ENCODE assay signal across 28 mouse cellular contexts in genomic region chr17:43520166-43520565, GRCm38 (mm10). TPM values are rescaled to one million over a fixed set of nuclear protein-coding genes. Genes with fewer than 3 reads are reported as not detected.
"Had no signal": no experiment of that assay in that cellular context is flagged by ENCODE, and none has a peak within 500 bp of the region (broad histone marks: within the 10 kb centered on the region; RNA-seq: fewer than 3 reads in every experiment).

No protein-coding gene starts in this region.

- H3K9ac ChIP-seq: heart, embryonic 13.5 days; heart, embryonic 15.5 days; hindbrain, embryonic 13.5 days; hindbrain, embryonic 15.5 days; limb, embryonic 13.5 days; limb, embryonic 15.5 days; liver, embryonic 12.5 days; liver, embryonic 14.5 days had no signal

- H3K27ac ChIP-seq: heart, adult 2 months; heart, embryonic 13.5 days; heart, embryonic 15.5 days; hindbrain, embryonic 13.5 days; hindbrain, embryonic 15.5 days; hindbrain, postnatal 0 days; limb, embryonic 13.5 days; limb, embryonic 15.5 days; liver, embryonic 12.5 days; liver, embryonic 14.5 days had no signal

- H3K4me2 ChIP-seq: heart, embryonic 11.5 days; heart, embryonic 13.5 days; heart, embryonic 15.5 days; hindbrain, embryonic 13.5 days; hindbrain, embryonic 15.5 days; limb, embryonic 13.5 days; limb, embryonic 15.5 days; liver, embryonic 12.5 days had no signal

- H3K4me3 ChIP-seq: heart, adult 2 months; heart, embryonic 13.5 days; heart, embryonic 15.5 days; hindbrain, embryonic 13.5 days; hindbrain, embryonic 15.5 days; limb, embryonic 13.5 days; limb, embryonic 15.5 days; liver, embryonic 12.5 days had no signal

- H3K9me3 ChIP-seq: heart, embryonic 15.5 days; hindbrain, embryonic 13.5 days; hindbrain, embryonic 15.5 days; limb, embryonic 15.5 days; liver, embryonic 12.5 days had no signal

- H3K27me3 ChIP-seq: heart, embryonic 15.5 days; hindbrain, embryonic 13.5 days; hindbrain, embryonic 15.5 days; limb, embryonic 15.5 days; liver, embryonic 12.5 days had no signal

- DNase-seq: gastrocnemius, postnatal 14 days; gastrocnemius, postnatal 36 days; heart, adult 11 months; heart, adult 2 months; heart, postnatal 14 days; heart, postnatal 36 days; kidney, adult 11 months; kidney, adult 8-10 months; kidney, postnatal 14 days; kidney, postnatal 36 days; layer of hippocampus, adult 9-11 months; layer of hippocampus, postnatal 36 days; left cerebral cortex, postnatal 4 days had no signal

- ATAC-seq: hindbrain, postnatal 0 days; intestine, embryonic 16.5 days; liver, embryonic 12.5 days had no signal

- H3K4me1 ChIP-seq: heart, embryonic 13.5 days; hindbrain, embryonic 13.5 days; limb, embryonic 13.5 days; liver, embryonic 12.5 days had no signal

- H3K36me3 ChIP-seq: heart, embryonic 13.5 days; heart, embryonic 15.5 days; hindbrain, embryonic 13.5 days; hindbrain, embryonic 15.5 days; limb, embryonic 13.5 days; limb, embryonic 15.5 days; liver, embryonic 12.5 days had no signal

RNA-seq across cellular contexts. Expression of gene Mep1a, which starts 17.6 kb away (rescaled TPM):
- polyA plus RNA-seq: heart, adult 2 months; heart, embryonic 11.5 days; heart, embryonic 13.5 days; heart, embryonic 15.5 days; heart, postnatal 0 days; hindbrain, embryonic 11.5 days; hindbrain, embryonic 13.5 days; limb, embryonic 11.5 days; limb, embryonic 13.5 days; liver, embryonic 12.5 days had no signal

RNA-seq across cellular contexts. Expression of gene Ankrd66, which starts 23.3 kb away (rescaled TPM):
- polyA plus RNA-seq: heart, embryonic 11.5 days; heart, embryonic 13.5 days; heart, embryonic 15.5 days; heart, postnatal 0 days; intestine, embryonic 16.5 days; limb, embryonic 11.5 days; liver, adult 2 months; liver, embryonic 12.5 days had no signal
